Mouse (Mus musculus) left cerebral cortex, adult 18-20 months (tissue): ENCODE data around the gene Gm49383. TPM values are rescaled to one million over a fixed set of nuclear protein-coding genes. Genes with fewer than 3 reads are reported as not detected.

ENCODE experiments used
- DNase-seq, 2 experiments: peaks; one replicate each; pipeline ENCODE4 v3.0.0; 2021 to 2022; ENCODE audit warnings: low spot score in 2 of 2, mixed read lengths in 1 of 2
- long read RNA-seq, 2 experiments: library from polyadenylated mRNA; stranded (forward); transcript quantifications; one replicate each; pipeline ENCODE4 v2.0.0; 2021
- total RNA-seq, 2 experiments: library from RNA; stranded (reverse); gene quantifications; 2 replicates each; pipeline ENCODE4 v1.2.3; 2021

Gene Gm49383
- 1 to 10 TPM; 4.3 to 5.4 TPM for total RNA-seq
- long read RNA-seq, experiment 1: 0 reads
- long read RNA-seq, experiment 2: 0 reads

DNA sequence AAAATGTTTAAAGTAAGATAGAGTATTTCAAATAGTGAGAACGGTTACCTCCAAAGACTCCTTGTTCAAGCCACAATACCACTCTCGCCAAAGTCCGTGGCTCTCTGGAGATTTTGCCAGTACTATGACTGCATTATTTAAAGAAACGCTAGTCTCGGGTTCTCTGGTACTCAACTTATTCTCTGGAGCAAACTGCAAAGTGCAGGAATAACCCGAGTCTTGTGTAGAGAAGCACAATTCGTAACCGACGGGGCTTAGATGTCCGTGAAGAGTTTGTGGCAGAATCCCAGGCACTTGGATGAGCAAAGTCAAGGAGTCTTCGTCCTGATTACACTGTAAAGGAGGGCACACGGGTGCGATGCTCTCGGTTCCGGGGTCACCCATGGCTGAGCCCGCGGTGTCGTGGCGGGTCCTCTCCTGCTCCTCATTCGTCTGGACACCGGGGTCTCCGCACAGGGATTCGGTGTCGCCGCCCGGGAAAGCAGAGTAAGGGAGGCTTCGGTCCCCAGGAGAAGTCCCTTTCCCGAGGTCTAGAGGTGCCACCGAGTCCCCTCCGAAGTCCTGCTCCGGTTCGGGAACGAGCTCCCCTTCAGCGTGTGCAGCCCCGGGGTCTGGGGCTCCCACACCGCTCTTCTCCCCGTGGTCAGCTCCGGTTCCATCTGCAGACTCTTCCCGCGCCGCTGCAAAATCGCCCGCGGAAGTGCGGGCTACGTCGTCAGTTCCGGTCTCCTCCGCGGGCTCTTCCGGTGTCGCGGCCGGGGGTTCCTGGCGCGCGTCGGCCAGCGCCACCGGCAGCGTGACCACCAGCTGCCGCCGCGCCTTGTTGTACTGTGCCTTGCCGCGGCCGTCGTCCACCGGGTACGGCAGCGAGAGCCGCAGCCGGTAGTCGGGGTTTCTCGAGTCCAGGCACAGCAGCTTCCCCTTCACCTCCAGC is at the start of gene Gm49383:
Gene Gm49383, minus strand, starts transcription at position 661 of the 934 bp plus-strand sequence.
- peak; percentile 64 to 82 for DNase-seq

- peak; percentile 72 to 78 for DNase-seq
Observed at GRCm38 (mm10) chr12:69241771-69242431, 45.0 kb upstream of the Gm49383 start.

- DNase-seq: no peak
Observed at GRCm38 (mm10) chr12:69241405-69241770, 44.5 kb upstream of the Gm49383 start.

- no peak for DNase-seq
Observed at GRCm38 (mm10) chr12:69240876-69241275, 44.0 kb upstream of the Gm49383 start, which contains the start of gene Klhdc1. TSS of gene Klhdc1 (plus strand) at chr12:69241176.

DNA sequence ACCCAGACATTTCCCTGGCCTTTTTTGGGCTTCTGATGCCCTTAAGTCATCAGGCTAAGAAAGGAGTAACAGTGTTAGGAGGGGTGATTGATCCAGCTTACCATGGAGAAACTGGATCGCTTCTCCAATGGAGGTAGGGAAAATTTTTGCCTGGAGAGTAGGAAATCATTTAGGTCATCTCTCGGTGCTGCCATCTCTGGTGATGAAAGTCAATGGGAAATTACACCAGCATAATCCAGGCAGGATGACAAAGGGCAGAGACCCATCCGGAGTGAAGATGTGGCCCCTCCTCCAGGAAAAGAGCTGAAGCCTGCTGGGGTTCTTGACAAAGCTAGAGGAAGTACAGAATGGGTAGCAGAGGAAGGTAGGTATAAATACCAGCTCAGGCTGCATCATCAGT is 41.4 kb upstream of the Gm49383 start:
- DNase-seq: no peak

DNA sequence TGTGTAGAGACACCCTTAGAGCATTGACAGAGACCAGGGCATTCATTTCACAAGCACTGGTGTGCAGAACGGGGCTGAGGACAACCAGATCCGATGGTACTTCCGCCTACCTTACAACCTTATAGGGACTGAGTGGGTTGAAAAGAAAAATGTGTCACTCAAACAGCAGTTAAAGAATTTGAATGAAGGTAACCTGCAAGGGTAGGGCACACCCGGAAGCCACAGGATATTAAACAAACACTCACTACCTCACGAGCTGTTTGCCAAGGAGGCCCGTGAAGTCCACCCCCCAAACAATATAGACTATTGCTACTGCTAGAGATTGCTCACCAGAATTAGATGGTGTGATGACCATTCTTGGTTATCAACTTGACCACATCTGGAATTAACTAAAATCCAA is 38.9 kb upstream of the Gm49383 start:
- DNase-seq: no peak

- DNase-seq: no peak
Observed at GRCm38 (mm10) chr12:69229251-69229650, 32.3 kb upstream of the Gm49383 start.

GRCm38 (mm10) chr12:69227776-69228466 is 31.0 kb upstream of the Gm49383 start, which contains the start of gene Pole2:
TSS of gene Pole2 (minus strand) at chr12:69228195.
- DNase-seq: peak; percentile 77 to 82

DNA sequence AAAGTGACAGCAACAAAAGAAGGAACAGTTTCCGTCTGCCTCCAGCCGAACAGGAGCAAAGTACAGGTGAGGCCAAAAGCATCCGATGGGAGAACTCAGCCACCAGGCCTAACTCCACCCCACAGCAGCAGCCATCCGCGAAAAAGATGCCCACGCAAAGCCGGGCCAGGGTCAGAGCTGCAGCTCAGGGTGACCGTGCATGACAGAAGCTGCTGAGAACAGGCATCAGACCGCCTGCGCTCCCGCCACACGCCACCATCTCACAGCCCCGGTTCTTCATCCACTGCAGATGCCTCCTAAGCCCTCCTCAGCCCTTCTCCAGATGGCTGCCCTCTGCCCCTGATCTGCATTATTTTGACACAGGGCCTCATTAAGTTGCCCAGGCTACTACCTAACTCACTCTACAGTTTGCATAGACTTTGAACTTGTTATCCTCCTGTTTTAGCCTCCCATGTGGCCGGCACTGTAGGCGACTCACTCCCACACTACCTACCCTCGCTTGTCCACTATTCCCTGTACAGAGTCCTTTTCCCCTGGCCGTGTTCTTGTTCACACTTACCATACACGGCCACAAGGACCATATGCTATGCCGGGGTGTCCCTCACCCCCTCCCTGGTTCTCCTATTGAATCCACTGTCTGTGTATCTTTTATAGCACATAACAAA is 23.8 kb upstream of the Gm49383 start:
- no peak for DNase-seq

GRCm38 (mm10) chr12:69216587-69216986 is 19.7 kb upstream of the Gm49383 start:
- no peak for DNase-seq

GRCm38 (mm10) chr12:69215000-69215785 is 18.3 kb upstream of the Gm49383 start:
- DNase-seq: peak; percentile 39 to 57

GRCm38 (mm10) chr12:69214393-69214792 is 17.5 kb upstream of the Gm49383 start:
- DNase-seq: no peak

DNA sequence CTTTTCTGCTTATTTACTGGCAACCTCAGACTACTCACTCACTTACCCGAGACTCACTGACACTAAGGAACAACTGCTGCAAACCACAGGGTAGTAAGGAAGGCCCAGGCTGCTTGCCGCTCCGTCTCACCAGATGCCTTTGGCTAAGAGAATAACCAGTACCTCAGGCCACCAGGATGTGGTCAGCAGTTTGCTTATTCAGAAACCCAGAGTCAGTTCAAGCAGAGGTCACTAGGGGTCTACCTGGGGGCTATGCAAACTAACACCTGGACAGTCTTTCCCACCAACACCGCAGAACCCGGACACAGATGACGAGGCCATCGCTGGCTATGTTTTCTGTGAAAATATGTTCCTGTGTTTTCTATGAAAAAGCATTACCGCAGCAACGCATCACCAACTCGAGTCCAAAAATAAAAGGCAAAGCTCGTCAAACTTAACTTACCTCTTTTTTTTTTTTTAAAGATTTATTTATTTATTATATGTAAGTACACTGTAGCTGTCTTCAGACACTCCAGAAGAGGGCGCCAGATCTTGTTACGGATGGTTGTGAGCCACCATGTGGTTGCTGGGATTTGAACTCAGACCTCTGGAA is 16.4 kb upstream of the Gm49383 start:
- no peak for DNase-seq

- DNase-seq: no peak
Observed at GRCm38 (mm10) chr12:69211057-69211456, 14.2 kb upstream of the Gm49383 start.

DNA sequence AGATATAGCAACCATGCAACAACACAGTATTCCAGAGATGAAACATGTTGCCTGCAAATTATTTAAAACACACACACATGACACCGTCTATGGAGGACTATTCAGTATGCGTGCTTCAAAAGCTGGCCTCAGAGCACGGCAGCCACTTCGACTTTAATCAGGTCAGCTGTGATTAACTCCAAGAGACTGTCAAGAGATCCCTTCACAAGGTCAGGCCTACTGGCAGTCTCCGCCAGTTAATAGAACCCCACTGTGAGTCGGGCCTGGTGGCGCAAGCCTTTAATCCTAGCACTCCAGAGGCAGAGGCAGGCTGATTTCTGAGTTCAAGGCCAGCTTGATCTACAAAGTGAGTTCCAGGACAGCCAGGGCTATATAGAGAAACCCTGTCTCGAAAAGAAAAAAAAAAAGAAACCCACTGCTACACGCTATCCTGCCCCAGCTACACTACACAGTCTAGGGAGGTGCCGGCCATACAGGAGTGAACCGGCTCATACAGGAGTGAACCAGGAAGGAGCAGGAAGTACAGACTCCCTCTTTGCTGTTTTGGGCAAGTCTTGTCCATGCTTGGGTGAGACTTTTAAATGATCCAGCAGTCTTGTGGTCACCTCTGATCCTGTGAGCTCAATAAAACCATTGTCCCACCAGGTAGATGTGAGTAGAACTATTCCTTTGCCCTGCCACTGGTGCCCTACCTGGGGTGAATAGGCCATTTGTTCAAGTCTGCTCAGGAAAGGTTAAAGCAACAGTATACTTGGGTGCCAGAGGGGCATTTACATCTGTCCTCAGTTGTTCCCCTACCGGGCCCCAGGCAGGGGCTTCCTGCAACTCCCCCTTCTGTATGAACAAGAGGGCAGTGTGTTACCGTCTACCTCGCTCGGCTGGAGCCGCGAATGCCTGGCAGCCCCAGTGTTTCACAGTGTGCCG is 13.4 kb upstream of the Gm49383 start:
- DNase-seq: no peak

GRCm38 (mm10) chr12:69208520-69208919 is 11.6 kb upstream of the Gm49383 start:
- no peak for DNase-seq

GRCm38 (mm10) chr12:69207926-69208325 is 11.0 kb upstream of the Gm49383 start:
- no peak for DNase-seq

DNA sequence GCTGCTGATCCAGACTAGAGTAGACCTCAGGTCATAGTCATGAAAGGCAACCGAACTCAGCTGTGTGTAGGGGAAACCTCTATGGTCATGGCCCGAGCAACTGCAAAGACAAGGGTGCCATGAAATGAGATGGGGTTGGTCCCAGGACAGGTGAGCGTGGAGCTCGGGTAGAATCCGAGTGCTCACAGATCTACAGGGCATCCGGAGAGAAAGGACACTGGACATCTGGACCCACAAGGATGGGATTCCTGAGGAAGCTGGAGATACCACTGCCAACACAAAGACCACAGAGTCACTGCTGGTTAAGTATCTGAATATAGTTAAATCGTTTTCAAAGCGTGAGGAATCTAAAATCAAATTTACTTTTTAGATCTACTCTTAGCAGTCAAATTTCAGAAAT is 10.5 kb upstream of the Gm49383 start:
- DNase-seq: no peak
